Mouse (Mus musculus): ENCODE data around the gene Slc25a13.

- TF ChIP-seq POLR2A (IDR thresholded peaks at IDR 0.05; ENCODE audit: low read depth, low read length), result no peak
- no peak for TF ChIP-seq CTCF (IDR thresholded peaks at IDR 0.05; ENCODE audit: extremely low read depth, insufficient read depth, insufficient read length, insufficient replicate concordance)
Observed at GRCm38 (mm10) chr6:6248500-6248899, 31.5 kb upstream of the Slc25a13 start.
